9 mouse cellular contexts compared by ENCODE assay signal in the genomic region with DNA sequence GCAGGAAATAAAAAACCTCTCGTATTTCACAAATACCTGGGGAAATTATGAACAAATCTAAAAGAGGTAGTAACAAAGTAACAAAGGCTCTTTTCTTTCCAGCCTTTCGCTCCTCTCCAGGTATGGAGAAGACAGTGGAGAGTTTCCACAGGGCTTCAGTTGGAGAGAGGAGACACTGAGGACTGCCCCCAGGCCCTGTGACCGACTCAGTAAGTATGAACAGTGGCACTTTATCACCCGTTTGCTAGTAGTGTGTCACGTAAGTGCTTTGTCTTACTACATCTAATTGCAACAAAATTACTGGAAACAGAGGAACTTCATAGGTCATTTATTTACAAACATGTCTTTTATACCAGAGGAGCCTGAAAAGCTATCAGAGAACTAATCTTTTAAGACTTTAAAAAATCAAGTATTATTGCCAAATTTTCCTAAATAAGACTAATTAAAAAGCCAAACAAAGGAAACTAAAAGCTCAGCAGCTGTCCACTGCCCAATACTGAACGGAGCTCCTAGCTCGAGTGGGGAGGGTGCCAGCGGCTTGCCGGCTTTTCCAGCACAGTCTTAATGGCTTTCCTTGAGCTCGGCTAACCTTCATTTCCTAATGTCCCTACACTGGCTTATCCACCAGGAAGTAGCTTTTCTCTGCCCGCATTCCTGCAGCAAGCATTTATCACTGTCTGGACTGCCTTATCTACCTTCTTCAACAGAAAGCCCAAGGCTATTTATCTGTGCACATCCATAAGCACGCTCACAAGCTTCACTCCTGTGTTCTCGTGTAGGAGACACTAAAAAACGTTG. TPM values are rescaled to one million over a fixed set of nuclear protein-coding genes. Genes with fewer than 3 reads are reported as not detected.
A peak's percentile ranks its signal among the peaks of the same experiment; 100 is the strongest.
DNase-seq lines count a peak whose midpoint lies in the region; ATAC-seq lines count a peak whose summit lies in the region.
"Had no signal": no experiment of that assay in that cellular context is flagged by ENCODE, and none has a peak within 500 bp of the region (broad histone marks: within the 10 kb centered on the region; RNA-seq: fewer than 3 reads in every experiment).

No protein-coding gene starts in this region.

- no peak overlapping the region for H3K4me3 ChIP-seq in kidney, embryonic 14.5 days (ENCODE audit: low read length)
- no peak overlapping the region for H3K4me3 ChIP-seq in embryonic facial prominence, embryonic 12.5 days
- no peak overlapping the region for H3K4me3 ChIP-seq in limb, embryonic 15.5 days
- no peak overlapping the region for H3K4me3 ChIP-seq in neural tube, embryonic 14.5 days (ENCODE audit: low read depth, low read length)

- no peaks in the 10 kb centered on the region for H3K9me3 ChIP-seq in kidney, embryonic 14.5 days (ENCODE audit: control insufficient read depth, low read length)
- no peaks in the 10 kb centered on the region for H3K9me3 ChIP-seq in embryonic facial prominence, embryonic 12.5 days
- H3K9me3 ChIP-seq in limb, embryonic 15.5 days = no peaks in the 10 kb centered on the region
- H3K9me3 ChIP-seq in neural tube, embryonic 14.5 days (ENCODE audit: control insufficient read depth, low read length) = no peaks in the 10 kb centered on the region
- H3K9me3 ChIP-seq: G1E had no signal

- peak overlapping the region; percentile 40; the same call in 1 of the 2 replicates for H3K9ac ChIP-seq in kidney, embryonic 14.5 days (ENCODE audit: low read depth, low read length)
- H3K9ac ChIP-seq in embryonic facial prominence, embryonic 12.5 days = no peak overlapping the region
- no peak overlapping the region for H3K9ac ChIP-seq in limb, embryonic 15.5 days
- H3K9ac ChIP-seq in neural tube, embryonic 14.5 days (replicated peaks; ENCODE audit: low read depth, low read length) = peak overlapping the region; percentile 13; the same call in 1 of the 2 replicates

- H3K36me3 ChIP-seq in kidney, embryonic 14.5 days (ENCODE audit: control insufficient read depth, insufficient read depth, low read length) = no peaks in the 10 kb centered on the region
- no peaks in the 10 kb centered on the region for H3K36me3 ChIP-seq in embryonic facial prominence, embryonic 12.5 days
- H3K36me3 ChIP-seq in limb, embryonic 15.5 days = no peaks in the 10 kb centered on the region
- no peaks in the 10 kb centered on the region for H3K36me3 ChIP-seq in neural tube, embryonic 14.5 days (ENCODE audit: control insufficient read depth, insufficient read depth, low read length)

- H3K27me3 ChIP-seq in kidney, embryonic 14.5 days (ENCODE audit: control insufficient read depth, insufficient read depth, low read length) = no peaks in the 10 kb centered on the region
- H3K27me3 ChIP-seq in embryonic facial prominence, embryonic 12.5 days = no peaks in the 10 kb centered on the region
- no peaks in the 10 kb centered on the region for H3K27me3 ChIP-seq in limb, embryonic 15.5 days
- H3K27me3 ChIP-seq in neural tube, embryonic 14.5 days (ENCODE audit: control insufficient read depth, insufficient read depth, low read length) = no peaks in the 10 kb centered on the region

- ATAC-seq in kidney, embryonic 14.5 days (ENCODE audit: low FRiP score, low TSS enrichment) = peak; percentile 68; the same call in 1 of the 2 replicates
- ATAC-seq in embryonic facial prominence, embryonic 12.5 days (ENCODE audit: insufficient number of reproducible peaks, insufficient read depth, low FRiP score, low TSS enrichment) = no peak
- ATAC-seq in limb, embryonic 15.5 days (ENCODE audit: insufficient number of reproducible peaks, low FRiP score, low TSS enrichment, low read depth) = no peak
- ATAC-seq in neural tube, embryonic 14.5 days (ENCODE audit: low read depth) = no peak

- H3K4me1 ChIP-seq in kidney, embryonic 14.5 days (ENCODE audit: control insufficient read depth, insufficient read depth, low read length) = peaks cover 36% of the 10 kb centered on the region
- H3K4me1 ChIP-seq in embryonic facial prominence, embryonic 12.5 days = peaks cover 71% of the 10 kb centered on the region
- peaks cover 61% of the 10 kb centered on the region for H3K4me1 ChIP-seq in limb, embryonic 15.5 days
- peaks cover 27% of the 10 kb centered on the region for H3K4me1 ChIP-seq in neural tube, embryonic 14.5 days (ENCODE audit: control insufficient read depth, insufficient read depth, low read length)

- no peak for DNase-seq in kidney, adult 8-10 months
- DNase-seq in heart, postnatal 14 days = peak; percentile 28 to 56
- DNase-seq in layer of hippocampus, postnatal 10 days (ENCODE audit: low spot score in 2 of 2) = no peak
- DNase-seq in frontal cortex, postnatal 36 days (ENCODE audit: low spot score in 2 of 2) = no peak

- intact Hi-C loops in heart, postnatal 14 days (cut with DNase I) = no loop called here

- peak overlapping the region; percentile 24; the same call in 1 of the 2 replicates for H3K4me2 ChIP-seq in kidney, embryonic 14.5 days (replicated peaks; ENCODE audit: low read depth, low read length)
- H3K4me2 ChIP-seq in embryonic facial prominence, embryonic 12.5 days (replicated peaks) = peak overlapping the region; percentile 29; the same call in 1 of the 2 replicates
- peak overlapping the region; percentile 25; the same call in 1 of the 2 replicates for H3K4me2 ChIP-seq in limb, embryonic 15.5 days
- H3K4me2 ChIP-seq in neural tube, embryonic 14.5 days (ENCODE audit: low read depth, low read length) = peak overlapping the region; percentile 32

- peak overlapping the region; percentile 86 for H3K27ac ChIP-seq in kidney, embryonic 14.5 days (ENCODE audit: low read depth, low read length)
- peak overlapping the region; percentile 98 for H3K27ac ChIP-seq in embryonic facial prominence, embryonic 12.5 days
- H3K27ac ChIP-seq in limb, embryonic 15.5 days = peak overlapping the region; percentile 98
- H3K27ac ChIP-seq in neural tube, embryonic 14.5 days (ENCODE audit: low read depth, low read length) = peak overlapping the region; percentile 90

- WGBS in kidney, embryonic 14.5 days = 20% methylated on average over 14 of the region's 14 CpGs
- WGBS in embryonic facial prominence, embryonic 12.5 days = 19% methylated on average over 14 of the region's 14 CpGs
- WGBS in limb, embryonic 15.5 days = 15% methylated on average over 14 of the region's 14 CpGs
- WGBS in neural tube, embryonic 14.5 days = 21% methylated on average over 14 of the region's 14 CpGs

RNA-seq across cellular contexts. Expression of gene Cep41, which starts 19.6 kb away (rescaled TPM):
- polyA plus RNA-seq in kidney, embryonic 14.5 days (2014; fragmentation: Nextera tagmentation; extraction: Ambion mirVana) = 31.2 and 31.8 TPM in 2 replicates
- 23.8 and 26.3 TPM in 2 replicates for polyA plus RNA-seq in embryonic facial prominence, embryonic 12.5 days (2016; fragmentation: Nextera tagmentation; extraction: Ambion mirVana)
- 1 to 10 TPM; 2.9 to 3.1 TPM for total RNA-seq in heart, postnatal 14 days (2021)
- polyA plus RNA-seq in limb, embryonic 15.5 days (2015; fragmentation: Nextera tagmentation; extraction: Ambion mirVana) = 28.6 and 46.4 TPM in 2 replicates
- polyA plus RNA-seq in neural tube, embryonic 14.5 days (2014; fragmentation: Nextera tagmentation; extraction: Ambion mirVana) = 12.1 and 12.6 TPM in 2 replicates
- 1 to 10 TPM; 5.7 to 7.0 TPM for total RNA-seq in layer of hippocampus, postnatal 10 days (2021)

RNA-seq across cellular contexts. Expression of gene Cpa1, which starts 34.9 kb away (rescaled TPM):
- 1.8 and 2.0 TPM in 2 replicates for polyA plus RNA-seq in kidney, embryonic 14.5 days (2014; fragmentation: Nextera tagmentation; extraction: Ambion mirVana)
- polyA plus RNA-seq in embryonic facial prominence, embryonic 12.5 days (2016; fragmentation: Nextera tagmentation; extraction: Ambion mirVana) = 0.22 and 0.29 TPM in 2 replicates
- 1 to 10 TPM; 1.0 to 2.4 TPM for total RNA-seq in heart, postnatal 14 days (2021)
- 1.7 and 1.9 TPM in 2 replicates for polyA plus RNA-seq in limb, embryonic 15.5 days (2015; fragmentation: Nextera tagmentation; extraction: Ambion mirVana)
- polyA plus RNA-seq in neural tube, embryonic 14.5 days (2014; fragmentation: Nextera tagmentation; extraction: Ambion mirVana) = 0.37 and 0.50 TPM in 2 replicates
- total RNA-seq in layer of hippocampus, postnatal 10 days (2021) = not detected
- total RNA-seq: G1E had no signal
- polyA plus RNA-seq: G1E had no signal

RNA-seq across cellular contexts. Expression of gene Mest, which starts 49.4 kb away (rescaled TPM):
- polyA plus RNA-seq in kidney, embryonic 14.5 days (2014; fragmentation: Nextera tagmentation; extraction: Ambion mirVana) = 2,297 and 2,617 TPM in 2 replicates
- polyA plus RNA-seq in embryonic facial prominence, embryonic 12.5 days (2016; fragmentation: Nextera tagmentation; extraction: Ambion mirVana) = 1,207 and 1,222 TPM in 2 replicates
- 10 to 100 TPM; 51.2 to 65.0 TPM for total RNA-seq in heart, postnatal 14 days (2021)
- polyA plus RNA-seq in limb, embryonic 15.5 days (2015; fragmentation: Nextera tagmentation; extraction: Ambion mirVana) = 1,721 and 1,971 TPM in 2 replicates
- 353 and 390 TPM in 2 replicates for polyA plus RNA-seq in neural tube, embryonic 14.5 days (2014; fragmentation: Nextera tagmentation; extraction: Ambion mirVana)
- total RNA-seq in layer of hippocampus, postnatal 10 days (2021) = 10 to 100 TPM; 77.2 to 86.6 TPM

Comparison
In these comparisons a context has a peak if more than half of its experiments do, and no peak if none do; other contexts are left out.
1. H3K9ac ChIP-seq: peak in kidney, embryonic 14.5 days (single experiment) and neural tube, embryonic 14.5 days (single experiment); none in embryonic facial prominence, embryonic 12.5 days (single experiment) and limb, embryonic 15.5 days (single experiment).
2. DNase-seq: peak in heart, postnatal 14 days (2 of 2); none in kidney, adult 8-10 months (0 of 2), layer of hippocampus, postnatal 10 days (0 of 2) and frontal cortex, postnatal 36 days (0 of 2).
3. Peak in every context shown above with its lines, with median percentiles within 50 percentile points of each other: H3K27ac ChIP-seq and H3K4me2 ChIP-seq.